Mouse (Mus musculus): ENCODE data around the gene Polh. TPM values are rescaled to one million over a fixed set of nuclear protein-coding genes. Genes with fewer than 3 reads are reported as not detected.

Polh gene
- polyA plus RNA-seq, 1 experiment from 2014 or later, result 20.4 TPM

GRCm38 (mm10) chr17:46237079-46237478 is 34.6 kb upstream of the Polh start:
- WGBS, result 92% methylated on average over 6 of the region's 6 CpGs
- no peak overlapping the region for H3K4me3 ChIP-seq
- ATAC-seq (ENCODE audit: insufficient number of reproducible peaks, insufficient read depth, low FRiP score, low TSS enrichment, low read depth), result no peak

GRCm38 (mm10) chr17:46236067-46236466 is 33.6 kb upstream of the Polh start:
- Histone ChIP-seq H3K4me3 (no peak overlapping the region), H3K27me3 (no peaks in the 10 kb centered on the region), H3K4me2 (no peak overlapping the region), H3K36me3 (peaks cover 93% of the 10 kb centered on the region), H3K4me1 (no peaks in the 10 kb centered on the region), H3K27ac (no peak overlapping the region), H3K9ac (no peak overlapping the region), H3K9me3 (no peaks in the 10 kb centered on the region)
- 79% methylated on average over 1 of the region's 1 CpGs for WGBS
- ATAC-seq (ENCODE audit: insufficient number of reproducible peaks, insufficient read depth, low FRiP score, low TSS enrichment, low read depth), result no peak

More at GRCm38 (mm10) chr17:46237079-46237478, 34.6 kb upstream of the Polh start:
- Histone ChIP-seq H3K9me3 (no peaks in the 10 kb centered on the region), H3K9ac (no peak overlapping the region), H3K4me2 (no peak overlapping the region), H3K36me3 (peaks cover 94% of the 10 kb centered on the region), H3K4me1 (no peaks in the 10 kb centered on the region), H3K27me3 (no peaks in the 10 kb centered on the region), H3K27ac (no peak overlapping the region)

DNA sequence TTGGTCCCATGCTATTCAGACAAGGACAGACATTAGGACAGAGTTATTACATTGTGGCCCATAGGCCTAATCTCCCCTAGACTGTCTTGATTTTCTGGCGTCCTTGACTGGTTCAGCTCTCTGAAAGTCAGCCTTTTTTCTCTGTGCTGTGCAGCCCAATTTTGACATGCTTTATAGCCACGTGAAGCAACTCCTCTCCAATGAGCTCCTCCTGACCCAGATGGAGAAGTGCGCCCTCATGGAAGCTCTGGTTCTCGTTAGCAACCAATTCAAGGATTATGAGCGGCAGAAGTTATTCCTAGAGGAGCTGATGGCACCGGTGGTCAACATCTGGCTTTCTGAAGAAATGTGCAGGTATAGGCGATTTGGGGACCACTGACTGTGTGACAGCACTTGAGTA is 25.1 kb upstream of the Polh start:
- Histone ChIP-seq H3K4me1 (no peaks in the 10 kb centered on the region), H3K9ac (no peak overlapping the region), H3K36me3 (peaks cover 97% of the 10 kb centered on the region), H3K27ac (no peak overlapping the region), H3K9me3 (no peaks in the 10 kb centered on the region), H3K27me3 (no peaks in the 10 kb centered on the region), H3K4me3 (no peak overlapping the region), H3K4me2 (no peak overlapping the region)
- no peak for ATAC-seq (ENCODE audit: insufficient number of reproducible peaks, insufficient read depth, low FRiP score, low TSS enrichment, low read depth)
- 52% methylated on average over 7 of the region's 7 CpGs for WGBS

DNA sequence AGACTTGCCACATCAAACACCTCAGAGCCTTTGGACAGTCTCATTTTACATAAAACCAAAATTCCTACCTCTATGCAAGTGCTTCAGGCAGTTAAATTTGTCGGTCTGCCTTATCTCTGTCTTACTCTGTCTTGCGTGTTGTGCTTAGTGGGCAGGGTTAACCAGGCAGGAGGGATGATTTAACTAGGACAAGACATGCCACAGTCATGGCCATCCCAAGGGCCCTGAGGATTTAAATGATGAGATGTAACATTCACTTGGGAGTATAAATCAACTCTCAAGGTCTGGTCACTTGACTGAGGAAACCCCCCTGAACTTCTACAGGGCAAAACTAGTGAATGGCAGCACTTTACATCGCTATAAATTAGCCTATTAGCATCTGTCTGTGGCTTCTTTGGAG is 19.2 kb upstream of the Polh start:
- WGBS, result 88% methylated on average over 3 of the region's 3 CpGs
- H3K36me3 ChIP-seq, result peaks cover 99% of the 10 kb centered on the region
- H3K4me1 ChIP-seq, result no peaks in the 10 kb centered on the region
- no peak overlapping the region for H3K27ac ChIP-seq
- H3K9ac ChIP-seq, result no peak overlapping the region
- no peaks in the 10 kb centered on the region for H3K27me3 ChIP-seq
- H3K9me3 ChIP-seq, result no peaks in the 10 kb centered on the region
- no peak overlapping the region for H3K4me3 ChIP-seq
- ATAC-seq (ENCODE audit: insufficient number of reproducible peaks, insufficient read depth, low FRiP score, low TSS enrichment, low read depth), result no peak
- H3K4me2 ChIP-seq, result no peak overlapping the region

DNA sequence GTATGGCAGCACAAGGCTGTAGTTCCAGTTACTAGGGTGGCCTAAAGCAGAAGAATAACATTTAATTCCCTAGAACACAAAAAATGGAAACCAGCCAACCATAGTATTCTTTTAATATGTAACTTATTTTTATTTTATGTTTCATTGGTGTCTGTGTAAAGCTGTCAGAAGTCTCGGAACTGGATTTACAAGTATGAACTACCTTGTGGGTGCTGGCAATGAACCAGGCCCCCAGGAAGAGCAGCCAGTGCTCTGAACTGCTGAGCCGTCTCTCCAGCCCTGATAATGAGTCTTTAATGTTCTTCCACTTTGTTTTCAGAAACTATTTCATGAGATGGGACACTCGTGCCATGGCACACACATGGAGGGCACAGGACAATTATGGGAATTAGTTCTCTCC is 8.1 kb upstream of the Polh start:
- no peak overlapping the region for H3K27ac ChIP-seq
- H3K4me3 ChIP-seq, result no peak overlapping the region
- H3K27me3 ChIP-seq, result no peaks in the 10 kb centered on the region
- no peak for ATAC-seq (ENCODE audit: insufficient number of reproducible peaks, insufficient read depth, low FRiP score, low TSS enrichment, low read depth)
- peaks cover 93% of the 10 kb centered on the region for H3K36me3 ChIP-seq
- WGBS, result 84% methylated on average over 3 of the region's 3 CpGs
- H3K9me3 ChIP-seq, result no peaks in the 10 kb centered on the region
- H3K4me1 ChIP-seq, result no peaks in the 10 kb centered on the region
- H3K4me2 ChIP-seq, result no peak overlapping the region
- H3K9ac ChIP-seq, result no peak overlapping the region

DNA sequence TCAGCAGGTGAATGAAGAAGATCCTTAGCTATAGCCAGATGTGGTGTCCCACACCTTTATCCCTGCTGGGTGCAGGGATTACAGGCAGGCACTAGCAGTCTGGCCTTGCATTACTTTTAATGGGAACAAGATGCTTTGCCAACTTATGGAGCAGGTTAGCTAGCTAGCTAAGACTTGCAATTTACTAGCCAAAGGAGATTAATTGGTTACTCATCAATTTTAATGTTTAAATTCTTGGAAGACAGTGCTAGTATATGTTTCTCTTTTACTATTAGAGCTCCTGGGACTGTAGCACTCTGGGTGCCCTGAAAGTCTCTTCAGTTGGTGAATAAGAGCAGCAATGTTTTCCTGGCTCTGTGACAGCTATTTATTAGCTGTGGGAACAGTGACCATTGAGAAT is 4.2 kb upstream of the Polh start:
- no peak overlapping the region for H3K4me3 ChIP-seq
- H3K4me1 ChIP-seq, result peaks cover 17% of the 10 kb centered on the region
- no peak overlapping the region for H3K4me2 ChIP-seq
- no peaks in the 10 kb centered on the region for H3K9me3 ChIP-seq
- H3K27ac ChIP-seq, result no peak overlapping the region
- H3K9ac ChIP-seq, result no peak overlapping the region
- no peak for ATAC-seq (ENCODE audit: insufficient number of reproducible peaks, insufficient read depth, low FRiP score, low TSS enrichment, low read depth)
- no peaks in the 10 kb centered on the region for H3K27me3 ChIP-seq
- H3K36me3 ChIP-seq, result peaks cover 65% of the 10 kb centered on the region

DNA sequence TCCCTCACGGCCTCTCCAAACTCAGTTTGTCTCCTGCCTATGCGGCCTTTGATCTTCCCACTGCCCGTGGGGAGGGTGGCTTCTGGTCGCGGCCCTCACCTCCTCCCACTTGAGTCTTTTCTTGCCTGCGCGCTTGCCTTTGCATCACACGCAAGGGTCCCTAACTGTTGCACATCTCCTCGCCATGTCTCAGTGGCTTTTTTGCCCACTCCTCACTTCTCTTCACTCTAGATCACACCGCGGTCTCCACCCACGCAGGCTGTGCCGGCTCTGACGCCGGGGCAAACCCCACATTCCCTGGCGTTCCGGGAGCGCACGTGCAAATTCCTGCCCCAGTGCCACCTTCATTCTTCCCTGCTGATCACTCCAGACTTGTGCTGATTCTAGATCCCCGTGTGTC is 633 bp upstream of the Polh start:
- Histone ChIP-seq H3K4me1 (peaks cover 28% of the 10 kb centered on the region), H3K4me2 (peak overlapping the region; percentile 87), H3K27me3 (no peaks in the 10 kb centered on the region), H3K9ac (peak overlapping the region; percentile 95), H3K4me3 (peak overlapping the region; percentile 95), H3K27ac (peak overlapping the region; percentile 86), H3K9me3 (no peaks in the 10 kb centered on the region), H3K36me3 (peaks cover 50% of the 10 kb centered on the region)
- no peak for ATAC-seq (ENCODE audit: insufficient number of reproducible peaks, insufficient read depth, low FRiP score, low TSS enrichment, low read depth)
- WGBS, result under 1% methylated on average over 20 of the region's 20 CpGs

GRCm38 (mm10) chr17:46201151-46201550 is 1.3 kb downstream of the Polh start:
- no peaks in the 10 kb centered on the region for H3K27me3 ChIP-seq
- H3K9ac ChIP-seq, result peak overlapping the region; percentile 62; the same call in 1 of the 2 replicates
- H3K9me3 ChIP-seq, result no peaks in the 10 kb centered on the region
- ATAC-seq (ENCODE audit: insufficient number of reproducible peaks, insufficient read depth, low FRiP score, low TSS enrichment, low read depth), result no peak
- H3K4me3 ChIP-seq, result peak overlapping the region; percentile 95
- peaks cover 28% of the 10 kb centered on the region for H3K4me1 ChIP-seq
- no peak overlapping the region for H3K27ac ChIP-seq
- peak overlapping the region; percentile 81 for H3K4me2 ChIP-seq
- 66% methylated on average over 6 of the region's 6 CpGs for WGBS
- H3K36me3 ChIP-seq, result peaks cover 50% of the 10 kb centered on the region

- H3K27ac ChIP-seq, result no peak overlapping the region
- H3K9me3 ChIP-seq, result no peaks in the 10 kb centered on the region
- no peak for ATAC-seq (ENCODE audit: insufficient number of reproducible peaks, insufficient read depth, low FRiP score, low TSS enrichment, low read depth)
- no peaks in the 10 kb centered on the region for H3K4me1 ChIP-seq
- no peak overlapping the region for H3K9ac ChIP-seq
- H3K4me2 ChIP-seq, result no peak overlapping the region
- peaks cover 90% of the 10 kb centered on the region for H3K36me3 ChIP-seq
- 90% methylated on average over 2 of the region's 2 CpGs for WGBS
- no peaks in the 10 kb centered on the region for H3K27me3 ChIP-seq
- H3K4me3 ChIP-seq, result no peak overlapping the region
Observed at GRCm38 (mm10) chr17:46188829-46189228, 13.6 kb downstream of the Polh start.

GRCm38 (mm10) chr17:46182273-46182672 is 20.2 kb downstream of the Polh start:
- Histone ChIP-seq H3K36me3 (peaks cover 92% of the 10 kb centered on the region), H3K9ac (no peak overlapping the region), H3K4me1 (no peaks in the 10 kb centered on the region), H3K9me3 (no peaks in the 10 kb centered on the region), H3K4me3 (no peak overlapping the region), H3K27me3 (no peaks in the 10 kb centered on the region), H3K27ac (no peak overlapping the region), H3K4me2 (no peak overlapping the region)
- 82% methylated on average over 4 of the region's 4 CpGs for WGBS
- ATAC-seq (ENCODE audit: insufficient number of reproducible peaks, insufficient read depth, low FRiP score, low TSS enrichment, low read depth), result no peak

DNA sequence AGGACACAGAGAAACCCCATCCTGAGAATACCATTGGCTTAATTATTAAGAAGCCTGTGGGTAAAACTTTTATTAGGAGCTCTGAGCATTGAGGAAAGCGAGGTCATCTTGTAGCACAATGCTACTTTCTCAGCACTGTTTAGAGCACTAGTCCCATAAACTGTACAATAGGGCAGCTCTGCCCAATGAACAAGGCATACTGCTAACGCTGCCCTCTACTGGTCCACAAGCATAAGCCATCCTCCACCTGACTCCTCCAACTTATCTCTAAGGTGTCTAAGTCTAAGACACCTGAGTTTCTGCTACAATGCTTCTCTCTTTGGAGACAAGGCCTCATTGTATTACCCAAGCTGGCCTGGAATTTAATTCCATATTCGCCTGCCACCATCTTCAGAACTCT is 31.9 kb downstream of the Polh start:
- H3K4me2 ChIP-seq, result no peak overlapping the region
- H3K9ac ChIP-seq, result no peak overlapping the region
- H3K4me1 ChIP-seq, result no peaks in the 10 kb centered on the region
- H3K27me3 ChIP-seq, result no peaks in the 10 kb centered on the region
- WGBS, result 70% methylated on average over 3 of the region's 3 CpGs
- ATAC-seq (ENCODE audit: insufficient number of reproducible peaks, insufficient read depth, low FRiP score, low TSS enrichment, low read depth), result no peak
- H3K4me3 ChIP-seq, result no peak overlapping the region
- H3K27ac ChIP-seq, result no peak overlapping the region
- peaks cover 80% of the 10 kb centered on the region for H3K36me3 ChIP-seq
- no peaks in the 10 kb centered on the region for H3K9me3 ChIP-seq

DNA sequence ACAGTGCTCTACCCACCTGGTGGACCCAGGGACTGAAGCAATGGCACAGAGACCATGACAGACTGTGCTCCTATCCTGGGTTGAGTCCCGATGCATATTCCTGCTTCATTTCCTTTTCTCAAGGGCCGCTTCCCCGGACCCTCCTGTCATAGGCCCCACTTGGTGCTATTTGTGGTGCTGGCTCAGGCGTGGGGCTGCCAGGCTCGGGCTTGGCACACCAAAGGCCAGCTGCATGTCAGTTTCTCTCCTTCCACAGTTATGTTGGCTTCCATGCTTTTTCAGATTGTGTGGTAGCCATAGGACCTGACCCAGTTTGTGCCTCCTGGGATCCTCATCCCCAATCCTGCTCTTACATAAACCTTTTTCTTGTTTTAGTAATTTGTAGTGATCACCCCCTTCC is 33.7 kb downstream of the Polh start:
- WGBS, result 89% methylated on average over 5 of the region's 5 CpGs
- ATAC-seq (ENCODE audit: insufficient number of reproducible peaks, insufficient read depth, low FRiP score, low TSS enrichment, low read depth), result no peak
- H3K27ac ChIP-seq, result no peak overlapping the region
- no peak overlapping the region for H3K4me2 ChIP-seq
- H3K9ac ChIP-seq, result no peak overlapping the region
- H3K9me3 ChIP-seq, result no peaks in the 10 kb centered on the region
- peaks cover 94% of the 10 kb centered on the region for H3K36me3 ChIP-seq
- no peak overlapping the region for H3K4me3 ChIP-seq
- no peaks in the 10 kb centered on the region for H3K27me3 ChIP-seq
- no peaks in the 10 kb centered on the region for H3K4me1 ChIP-seq

- Histone ChIP-seq H3K4me2 (no peak overlapping the region), H3K4me3 (no peak overlapping the region), H3K27me3 (no peaks in the 10 kb centered on the region), H3K36me3 (peaks cover 97% of the 10 kb centered on the region), H3K9me3 (no peaks in the 10 kb centered on the region), H3K4me1 (0 out of 2 replicates have a peak, but pooled peaks cover under 1% of the 10 kb centered on the region), H3K27ac (no peak overlapping the region), H3K9ac (no peak overlapping the region)
- WGBS, result 52% methylated on average over 5 of the region's 5 CpGs
- ATAC-seq (ENCODE audit: insufficient number of reproducible peaks, insufficient read depth, low FRiP score, low TSS enrichment, low read depth), result no peak
Observed at GRCm38 (mm10) chr17:46168318-46168717, 34.1 kb downstream of the Polh start.

All from embryonic facial prominence, embryonic 13.5 days (tissue).